Mouse (Mus musculus) midbrain, embryonic 16.5 days (tissue): ENCODE data around the gene Ccdc71. TPM values are rescaled to one million over a fixed set of nuclear protein-coding genes. Genes with fewer than 3 reads are reported as not detected.

Experiments used
- ATAC-seq: fragments of 200-750 bp; cut with Nextera tagmentation; 2 replicates; pipeline ENCODE4 v1.8.0; 2017; ENCODE audit warnings: moderate TSS enrichment
- H3K27ac ChIP-seq: fragments of 300-500 bp; sonication (generic); 2 replicates; pipeline ENCODE4 v1.5.1; 2014; ENCODE audit warnings: mild to moderate bottlenecking, low read length, mixed read lengths
- H3K27me3 ChIP-seq: fragments of 300-500 bp; sonication (generic); 2 replicates; pipeline ENCODE4 v1.6.1; 2014; ENCODE audit warnings: low read depth, low read length, mixed read lengths; ENCODE audit not compliant: control insufficient read depth, insufficient read depth
- H3K36me3 ChIP-seq: fragments of 300-500 bp; sonication (generic); 2 replicates; pipeline ENCODE4 v1.6.1; 2014; ENCODE audit warnings: mild to moderate bottlenecking, low read length, moderate library complexity, mixed read lengths; ENCODE audit not compliant: control insufficient read depth, insufficient read depth
- H3K4me1 ChIP-seq: fragments of 300-500 bp; sonication (generic); 2 replicates; pipeline ENCODE4 v1.6.1; 2014; ENCODE audit warnings: mild to moderate bottlenecking, low read length, mixed read lengths; ENCODE audit not compliant: control insufficient read depth, insufficient read depth
- H3K4me2 ChIP-seq: fragments of 300-500 bp; sonication (generic); 2 replicates; pipeline ENCODE4 v1.6.1; 2014; ENCODE audit warnings: mild to moderate bottlenecking, low read length, mixed read lengths
- H3K4me3 ChIP-seq: fragments of 300-500 bp; sonication (generic); 2 replicates; pipeline ENCODE4 v1.5.1; 2014; ENCODE audit warnings: low read depth, mild to moderate bottlenecking, low read length, moderate library complexity, mixed read lengths
- H3K9ac ChIP-seq: fragments of 300-500 bp; sonication (generic); 2 replicates; pipeline ENCODE4 v1.6.1; 2014; ENCODE audit warnings: low read depth, low read length, mixed read lengths
- H3K9me3 ChIP-seq: fragments of 300-500 bp; sonication (generic); replicated peaks from 2 replicates; pipeline ENCODE4 v1.6.1; 2014; ENCODE audit warnings: mild to moderate bottlenecking, low read length, mixed read lengths; ENCODE audit not compliant: control insufficient read depth, poor library complexity, severe bottlenecking
- WGBS: fragments of 180-500 bp; shearing (Covaris S2); extraction: QIAGEN DNeasy Blood & Tissue Kit; methylation state at CpG from one replicate; pipeline ENCODE4 v1.1.7; 2014; 5-methylcytosine and 5-hydroxymethylcytosine counted together
- polyA plus RNA-seq: library from polyadenylated mRNA; unstranded; fragments of >200 nt; fragmentation: Nextera tagmentation; extraction: Ambion mirVana; gene quantifications from 2 replicates; pipeline ENCODE4 v1.2.1, GENCODE M21; 2015

The Ccdc71 gene
- polyA plus RNA-seq, 1 experiment from 2014 or later: 65.2 TPM

- H3K4me3 ChIP-seq: no peak overlapping the region
- H3K27me3 ChIP-seq: no peaks in the 10 kb centered on the region
- H3K9ac ChIP-seq: no peak overlapping the region
- no peak for ATAC-seq
- H3K36me3 ChIP-seq: no peaks in the 10 kb centered on the region
- H3K27ac ChIP-seq: no peak overlapping the region
- peaks cover 13% of the 10 kb centered on the region for H3K4me1 ChIP-seq
- WGBS: 90% methylated on average over 19 of the region's 19 CpGs
- no peak overlapping the region for H3K4me2 ChIP-seq
- H3K9me3 ChIP-seq: no peaks in the 10 kb centered on the region
These were observed 21.3 kb downstream of the Ccdc71 start for GRCm38 (mm10) chr9:108481520-108482210.

- H3K9ac ChIP-seq: no peak overlapping the region
- no peaks in the 10 kb centered on the region for H3K9me3 ChIP-seq
- H3K4me2 ChIP-seq: no peak overlapping the region
- H3K4me1 ChIP-seq: peaks cover 13% of the 10 kb centered on the region
- H3K4me3 ChIP-seq: no peak overlapping the region
- no peaks in the 10 kb centered on the region for H3K36me3 ChIP-seq
- no peaks in the 10 kb centered on the region for H3K27me3 ChIP-seq
- WGBS: 95% methylated on average over 18 of the region's 18 CpGs
- no peak for ATAC-seq
- no peak overlapping the region for H3K27ac ChIP-seq
These were observed 22.9 kb downstream of the Ccdc71 start for GRCm38 (mm10) chr9:108483051-108483790.

GRCm38 (mm10) chr9:108484021-108484420 is 23.7 kb downstream of the Ccdc71 start:
- WGBS: 97% methylated on average over 15 of the region's 15 CpGs
- Histone ChIP-seq H3K4me1 (peaks cover 9% of the 10 kb centered on the region), H3K9me3 (no peaks in the 10 kb centered on the region), H3K4me3 (no peak overlapping the region), H3K36me3 (no peaks in the 10 kb centered on the region), H3K27me3 (no peaks in the 10 kb centered on the region), H3K9ac (no peak overlapping the region), H3K4me2 (no peak overlapping the region), H3K27ac (no peak overlapping the region)
- ATAC-seq: no peak

- Histone ChIP-seq H3K9ac (no peak overlapping the region), H3K4me1 (peaks cover 7% of the 10 kb centered on the region), H3K27me3 (no peaks in the 10 kb centered on the region), H3K36me3 (no peaks in the 10 kb centered on the region), H3K9me3 (no peaks in the 10 kb centered on the region), H3K4me3 (no peak overlapping the region), H3K4me2 (no peak overlapping the region), H3K27ac (no peak overlapping the region)
- WGBS: 96% methylated on average over 19 of the region's 19 CpGs
- ATAC-seq: no peak
These were observed 25.1 kb downstream of the Ccdc71 start for GRCm38 (mm10) chr9:108485301-108485875.

- 96% methylated on average over 8 of the region's 8 CpGs for WGBS
- H3K36me3 ChIP-seq: no peaks in the 10 kb centered on the region
- no peak overlapping the region for H3K4me3 ChIP-seq
- H3K4me1 ChIP-seq: peaks cover 16% of the 10 kb centered on the region
- no peaks in the 10 kb centered on the region for H3K9me3 ChIP-seq
- no peak overlapping the region for H3K9ac ChIP-seq
- no peak overlapping the region for H3K27ac ChIP-seq
- H3K4me2 ChIP-seq: no peak overlapping the region
- H3K27me3 ChIP-seq: no peaks in the 10 kb centered on the region
- no peak for ATAC-seq
These were observed 26.7 kb downstream of the Ccdc71 start for GRCm38 (mm10) chr9:108486973-108487530.

- WGBS: 93% methylated on average over 17 of the region's 17 CpGs
- H3K4me2 ChIP-seq: no peak overlapping the region
These were observed 28.1 kb downstream of the Ccdc71 start for GRCm38 (mm10) chr9:108488403-108488802.

GRCm38 (mm10) chr9:108489215-108489614 is 28.9 kb downstream of the Ccdc71 start:
- no peak overlapping the region for H3K27ac ChIP-seq
- 97% methylated on average over 20 of the region's 20 CpGs for WGBS
- ATAC-seq: no peak
- H3K9ac ChIP-seq: no peak overlapping the region; the same call in 1 of the 2 replicates
- H3K4me1 ChIP-seq: peaks cover 18% of the 10 kb centered on the region
- H3K4me3 ChIP-seq: no peak overlapping the region
- H3K9me3 ChIP-seq: no peaks in the 10 kb centered on the region
- H3K36me3 ChIP-seq: peaks cover 13% of the 10 kb centered on the region
- H3K27me3 ChIP-seq: no peaks in the 10 kb centered on the region
- H3K4me2 ChIP-seq: no peak overlapping the region

More at GRCm38 (mm10) chr9:108488403-108488802, 28.1 kb downstream of the Ccdc71 start:
- peaks cover 18% of the 10 kb centered on the region for H3K4me1 ChIP-seq
- no peaks in the 10 kb centered on the region for H3K9me3 ChIP-seq
- H3K4me3 ChIP-seq: no peak overlapping the region
- no peaks in the 10 kb centered on the region for H3K27me3 ChIP-seq
- H3K27ac ChIP-seq: no peak overlapping the region
- ATAC-seq: no peak
- H3K9ac ChIP-seq: no peak overlapping the region
- H3K36me3 ChIP-seq: peaks cover 5% of the 10 kb centered on the region

GRCm38 (mm10) chr9:108489702-108490558 is 29.6 kb downstream of the Ccdc71 start:
- Histone ChIP-seq H3K27me3 (no peaks in the 10 kb centered on the region), H3K4me3 (peak overlapping the region; percentile 95), H3K9me3 (no peaks in the 10 kb centered on the region), H3K9ac (peak overlapping the region; percentile 94), H3K4me2 (peak overlapping the region; percentile 92), H3K4me1 (peaks cover 18% of the 10 kb centered on the region), H3K27ac (peak overlapping the region; percentile 96), H3K36me3 (peaks cover 19% of the 10 kb centered on the region)
- 66% methylated on average over 26 of the region's 26 CpGs for WGBS
- peak; percentile 12 for ATAC-seq
